Mouse (Mus musculus) neural tube, embryonic 13.5 days (tissue): ENCODE measurements at regions not wholly inside any gene's neighbourhood (a gene's known extent, or its start where the extent isn't known, plus 50 kb on each side); places are given as distances from the start of the nearest gene placed in this dataset.
A peak's percentile ranks its signal among the peaks of the same experiment; 100 is the strongest.

ENCODE experiments used
- ATAC-seq: fragments of 200-750 bp; cut with Nextera tagmentation; 2 replicates; pipeline ENCODE4 v1.8.0; 2017; ENCODE audit warnings: low read depth, mild to moderate bottlenecking, moderate TSS enrichment, moderate library complexity
- H3K27ac ChIP-seq: fragments of 300-500 bp; sonication (generic); replicated peaks from 2 replicates; pipeline ENCODE4 v1.5.1; 2015; ENCODE audit warnings: moderate library complexity, mild to moderate bottlenecking, inconsistent platforms
- H3K27me3 ChIP-seq: fragments of 300-500 bp; sonication (generic); 2 replicates; pipeline ENCODE4 v1.6.1; 2015; ENCODE audit warnings: mild to moderate bottlenecking, inconsistent platforms
- H3K36me3 ChIP-seq: fragments of 300-500 bp; sonication (generic); 2 replicates; pipeline ENCODE4 v1.6.1; 2015; ENCODE audit warnings: mild to moderate bottlenecking, inconsistent platforms
- H3K4me1 ChIP-seq: fragments of 300-500 bp; sonication (generic); replicated peaks from 2 replicates; pipeline ENCODE4 v1.6.1; 2015; ENCODE audit warnings: inconsistent platforms
- H3K4me2 ChIP-seq: fragments of 300-500 bp; sonication (generic); 2 replicates; pipeline ENCODE4 v1.6.1; 2015; ENCODE audit warnings: inconsistent platforms, mild to moderate bottlenecking, moderate library complexity
- H3K4me3 ChIP-seq: fragments of 300-500 bp; sonication (generic); 2 replicates; pipeline ENCODE4 v1.5.1; 2015; ENCODE audit warnings: mild to moderate bottlenecking, inconsistent platforms
- H3K9ac ChIP-seq: fragments of 300-500 bp; sonication (generic); 2 replicates; pipeline ENCODE4 v1.6.1; 2015; ENCODE audit warnings: moderate library complexity, mild to moderate bottlenecking, inconsistent platforms
- H3K9me3 ChIP-seq: fragments of 300-500 bp; sonication (generic); 2 replicates; pipeline ENCODE4 v1.6.1; 2016; ENCODE audit warnings: inconsistent platforms
- WGBS: fragments of 180-500 bp; shearing (Covaris S2); methylation state at CpG from one replicate; pipeline ENCODE4 v1.1.7; 2015; 5-methylcytosine and 5-hydroxymethylcytosine counted together

DNA sequence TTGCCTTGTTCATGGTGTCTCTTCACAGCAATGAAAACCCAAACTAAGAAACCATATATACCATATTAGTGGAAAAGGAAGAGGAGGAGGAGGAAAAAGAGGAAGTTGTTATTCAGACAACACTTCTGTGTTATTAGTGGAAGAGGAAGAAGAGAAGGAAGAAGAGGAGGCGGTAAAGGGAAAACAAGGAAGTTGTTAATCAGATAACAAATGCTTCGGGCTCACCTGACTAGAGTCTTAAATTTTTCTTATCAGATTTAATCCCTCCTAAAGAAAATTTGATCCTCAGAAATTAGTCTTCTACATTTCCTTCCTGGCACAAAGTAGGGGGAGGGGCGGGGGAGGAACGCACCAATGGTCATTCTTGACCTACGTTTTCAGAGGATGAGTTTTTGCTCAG is 101.8 kb upstream of the Fer start:
- 96% methylated on average over 5 of the region's 5 CpGs for WGBS
- H3K9me3 ChIP-seq = peaks cover 6% of the 10 kb centered on the region; the same call in 1 of the 2 replicates

GRCm38 (mm10) chr17:63771111-63771510 is 91.8 kb upstream of the Fer start:
- ATAC-seq = no peak
- Histone ChIP-seq H3K9me3 (no peaks in the 10 kb centered on the region), H3K4me2 (no peak overlapping the region), H3K27me3 (no peaks in the 10 kb centered on the region), H3K4me3 (no peak overlapping the region), H3K27ac (no peak overlapping the region), H3K9ac (no peak overlapping the region), H3K36me3 (no peaks in the 10 kb centered on the region), H3K4me1 (no peaks in the 10 kb centered on the region)
- WGBS = 82% methylated on average over 6 of the region's 6 CpGs

More for the DNA sequence above, 101.8 kb upstream of the Fer start:
- H3K27ac ChIP-seq = no peak overlapping the region
- no peak for ATAC-seq
- no peaks in the 10 kb centered on the region for H3K27me3 ChIP-seq
- H3K4me1 ChIP-seq = peaks cover 7% of the 10 kb centered on the region
- H3K36me3 ChIP-seq = no peaks in the 10 kb centered on the region
- H3K4me3 ChIP-seq = no peak overlapping the region
- no peak overlapping the region for H3K4me2 ChIP-seq
- no peak overlapping the region for H3K9ac ChIP-seq

DNA sequence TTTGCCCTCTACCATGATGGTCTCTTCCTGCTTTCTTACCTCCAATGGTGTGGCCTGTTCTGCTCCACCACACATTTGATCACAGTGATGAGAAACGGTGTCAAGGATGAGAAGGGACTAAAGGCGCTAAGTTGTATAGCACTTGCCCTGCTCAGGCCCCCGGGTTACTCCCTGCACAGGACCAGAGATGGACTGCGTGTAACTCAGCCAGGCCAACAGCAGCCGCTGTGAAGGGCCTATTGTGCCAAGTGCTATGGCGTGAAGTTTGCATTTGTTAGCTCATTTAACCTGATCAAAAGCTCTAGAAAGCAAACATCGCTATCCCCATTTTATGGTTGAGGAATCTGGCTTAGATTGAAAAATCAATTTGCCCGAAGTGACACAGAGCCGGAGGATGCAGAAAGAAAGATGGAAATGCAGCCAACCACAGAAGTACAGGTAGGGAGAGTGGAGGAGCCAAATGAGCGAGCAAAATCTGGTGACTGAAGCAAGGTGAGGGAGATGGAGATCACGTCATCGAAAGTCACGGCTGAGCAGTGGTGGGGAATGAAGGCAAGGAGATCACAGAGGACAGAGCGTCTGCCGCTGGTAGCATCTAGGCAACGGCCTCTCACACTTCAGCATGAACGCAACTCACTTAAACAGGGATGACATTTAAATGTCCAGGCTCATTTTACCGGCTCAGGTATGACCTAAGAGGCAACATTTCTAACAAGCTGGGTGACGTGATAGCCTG is 78.3 kb upstream of the Fer start:
- 58% methylated on average over 19 of the region's 19 CpGs for WGBS
- Histone ChIP-seq H3K9ac (no peak overlapping the region), H3K27ac (no peak overlapping the region)

DNA sequence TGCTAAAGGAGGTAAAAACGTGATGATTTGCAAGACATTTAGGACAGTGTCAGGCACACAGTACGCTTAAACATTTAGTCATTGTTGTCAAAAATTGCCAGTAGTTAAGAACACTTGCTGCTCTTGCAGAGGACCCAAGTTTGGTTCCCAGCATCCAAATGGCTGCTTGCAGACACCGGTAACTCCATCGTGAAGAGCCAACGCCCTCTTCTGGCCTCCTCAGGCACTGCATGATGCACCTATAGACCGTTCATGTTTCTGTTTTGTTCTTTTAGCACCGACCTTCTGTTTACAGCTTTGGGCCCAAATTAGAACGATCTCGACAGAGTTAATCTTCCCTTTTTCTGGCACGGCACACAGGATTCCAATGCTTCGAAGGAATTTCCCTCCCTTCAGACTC is 76.4 kb upstream of the Fer start:
- H3K27me3 ChIP-seq = no peaks in the 10 kb centered on the region
- WGBS = 84% methylated on average over 11 of the region's 11 CpGs
- no peak overlapping the region for H3K9ac ChIP-seq
- H3K4me2 ChIP-seq = no peak overlapping the region
- H3K4me3 ChIP-seq = no peak overlapping the region
- H3K36me3 ChIP-seq = no peaks in the 10 kb centered on the region
- no peak overlapping the region for H3K27ac ChIP-seq
- H3K4me1 ChIP-seq = peaks cover 7% of the 10 kb centered on the region; the same call in 1 of the 2 replicates
- no peaks in the 10 kb centered on the region for H3K9me3 ChIP-seq
- no peak for ATAC-seq

More for the DNA sequence above, 78.3 kb upstream of the Fer start:
- Histone ChIP-seq H3K4me1 (peaks cover 7% of the 10 kb centered on the region; the same call in 1 of the 2 replicates), H3K4me2 (no peak overlapping the region), H3K36me3 (no peaks in the 10 kb centered on the region), H3K4me3 (no peak overlapping the region), H3K9me3 (no peaks in the 10 kb centered on the region), H3K27me3 (no peaks in the 10 kb centered on the region)
- ATAC-seq = peak; percentile 43; the same call in 1 of the 2 replicates

DNA sequence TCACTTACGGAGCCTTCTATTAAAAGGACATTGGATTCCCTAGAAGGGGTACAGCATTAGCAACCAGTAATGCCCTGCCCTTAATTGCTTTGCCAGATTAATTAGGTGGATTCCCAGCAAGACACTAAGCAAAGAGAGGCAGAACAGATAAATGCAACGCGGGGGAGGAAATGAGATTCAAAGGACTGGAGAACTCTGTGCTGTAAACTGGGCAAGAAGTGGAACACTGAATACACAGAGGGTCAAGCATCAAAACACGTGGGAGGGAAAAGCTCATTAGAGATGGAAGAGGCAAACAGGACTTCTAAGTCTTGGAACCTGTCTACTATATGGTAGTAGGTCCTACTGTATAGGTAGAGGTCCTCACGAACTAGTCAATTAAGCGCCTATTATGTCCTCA is 68.5 kb upstream of the Fer start:
- no peaks in the 10 kb centered on the region for H3K9me3 ChIP-seq
- no peak overlapping the region for H3K9ac ChIP-seq
- H3K27me3 ChIP-seq = no peaks in the 10 kb centered on the region
- ATAC-seq = no peak
- 65% methylated on average over 6 of the region's 6 CpGs for WGBS
- no peak overlapping the region for H3K4me3 ChIP-seq
- no peaks in the 10 kb centered on the region for H3K4me1 ChIP-seq
- H3K36me3 ChIP-seq = no peaks in the 10 kb centered on the region
- H3K4me2 ChIP-seq = no peak overlapping the region
- H3K27ac ChIP-seq = no peak overlapping the region

- H3K36me3 ChIP-seq = no peaks in the 10 kb centered on the region
- no peak overlapping the region for H3K4me3 ChIP-seq
- no peak overlapping the region for H3K4me2 ChIP-seq
- H3K27ac ChIP-seq = no peak overlapping the region
- H3K9ac ChIP-seq = no peak overlapping the region
- WGBS = 92% methylated on average over 6 of the region's 6 CpGs
- H3K9me3 ChIP-seq = no peaks in the 10 kb centered on the region
- H3K4me1 ChIP-seq = no peaks in the 10 kb centered on the region
- no peak for ATAC-seq
- H3K27me3 ChIP-seq = no peaks in the 10 kb centered on the region
Observed at GRCm38 (mm10) chr17:63798381-63798780, 64.5 kb upstream of the Fer start.

- H3K9ac ChIP-seq = no peak overlapping the region
- WGBS = 84% methylated on average over 6 of the region's 6 CpGs
- H3K27me3 ChIP-seq = no peaks in the 10 kb centered on the region
- no peaks in the 10 kb centered on the region for H3K36me3 ChIP-seq
- no peak for ATAC-seq
- no peaks in the 10 kb centered on the region for H3K4me1 ChIP-seq
- H3K4me2 ChIP-seq = no peak overlapping the region
- H3K9me3 ChIP-seq = no peaks in the 10 kb centered on the region
- H3K27ac ChIP-seq = no peak overlapping the region
- H3K4me3 ChIP-seq = no peak overlapping the region
Observed at GRCm38 (mm10) chr17:63798961-63799531, 63.8 kb upstream of the Fer start.

- no peak overlapping the region for H3K4me2 ChIP-seq
- ATAC-seq = no peak
- no peaks in the 10 kb centered on the region for H3K36me3 ChIP-seq
- 91% methylated on average over 9 of the region's 9 CpGs for WGBS
- H3K4me1 ChIP-seq = no peaks in the 10 kb centered on the region
- no peak overlapping the region for H3K9ac ChIP-seq
- H3K4me3 ChIP-seq = no peak overlapping the region
- no peak overlapping the region for H3K27ac ChIP-seq
- H3K9me3 ChIP-seq = no peaks in the 10 kb centered on the region
- H3K27me3 ChIP-seq = no peaks in the 10 kb centered on the region
Observed at GRCm38 (mm10) chr17:63801411-63801810, 61.5 kb upstream of the Fer start.

DNA sequence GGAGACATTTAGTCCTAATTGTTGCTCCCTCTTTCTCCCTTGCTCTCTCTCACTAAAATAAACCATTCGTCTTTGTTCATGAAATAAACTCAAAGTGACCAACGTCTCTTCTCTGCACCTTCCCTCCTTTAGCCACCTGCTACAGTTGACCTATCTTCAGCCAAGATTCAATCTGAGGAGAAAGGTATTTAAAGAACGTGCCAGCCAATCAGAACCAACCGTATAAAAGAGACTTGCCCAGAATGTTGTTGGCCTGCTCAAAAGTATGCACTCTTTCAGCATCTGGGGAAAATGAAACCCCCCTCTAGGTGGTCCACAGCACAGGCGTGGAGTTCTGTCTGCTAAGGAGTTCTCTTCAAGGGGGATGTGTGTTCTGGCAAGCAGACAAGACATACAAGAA is 60.0 kb upstream of the Fer start:
- Histone ChIP-seq H3K27ac (no peak overlapping the region), H3K4me2 (no peak overlapping the region), H3K9ac (no peak overlapping the region), H3K4me1 (no peaks in the 10 kb centered on the region), H3K9me3 (no peaks in the 10 kb centered on the region), H3K27me3 (no peaks in the 10 kb centered on the region), H3K36me3 (no peaks in the 10 kb centered on the region), H3K4me3 (no peak overlapping the region)
- no peak for ATAC-seq
- WGBS = 79% methylated on average over 5 of the region's 5 CpGs

DNA sequence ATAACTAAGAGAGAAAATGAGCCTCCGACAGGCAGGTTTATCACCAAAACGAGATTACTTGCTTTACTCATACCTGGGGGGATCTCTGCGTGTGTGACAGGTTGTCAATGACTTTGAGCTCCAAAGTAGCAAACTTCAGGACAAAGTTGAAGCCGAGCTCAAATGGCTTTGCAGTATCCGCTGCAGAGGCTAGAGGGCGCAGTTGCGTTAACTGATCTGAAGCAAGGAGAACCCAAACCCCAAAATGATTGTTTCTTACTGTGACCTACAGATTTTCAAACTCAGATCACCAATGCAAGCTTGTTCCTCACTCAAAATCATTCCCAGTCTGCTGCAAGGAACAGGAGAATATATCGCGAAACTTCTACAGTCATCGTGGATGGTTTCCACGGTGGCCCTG is 59.3 kb upstream of the Fer start:
- H3K4me1 ChIP-seq = peaks cover 2% of the 10 kb centered on the region; the same call in 1 of the 2 replicates
- H3K9ac ChIP-seq = no peak overlapping the region
- WGBS = 29% methylated on average over 11 of the region's 11 CpGs
- no peaks in the 10 kb centered on the region for H3K27me3 ChIP-seq
- H3K36me3 ChIP-seq = no peaks in the 10 kb centered on the region
- H3K4me3 ChIP-seq = no peak overlapping the region
- no peaks in the 10 kb centered on the region for H3K9me3 ChIP-seq
- no peak overlapping the region for H3K27ac ChIP-seq
- no peak overlapping the region for H3K4me2 ChIP-seq
- no peak for ATAC-seq

DNA sequence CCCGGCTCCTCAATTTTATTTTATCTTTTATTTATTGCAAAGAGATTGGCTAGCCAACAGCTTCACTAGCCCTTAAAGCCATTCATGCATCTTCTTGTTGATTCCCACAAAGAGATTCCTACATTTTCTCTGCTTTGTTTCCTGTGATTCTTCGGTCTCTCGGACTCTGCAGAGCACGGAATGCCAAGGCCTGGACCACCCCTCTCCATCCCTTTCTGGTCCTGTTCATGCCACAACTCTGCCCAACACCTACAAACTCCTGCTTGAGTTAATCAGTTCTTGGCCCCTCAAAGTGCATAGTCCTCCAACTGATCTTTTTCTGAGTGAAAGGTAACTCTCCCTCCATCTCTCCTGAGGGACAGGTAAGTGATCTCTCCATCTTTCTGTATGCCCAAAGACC is 58.4 kb upstream of the Fer start:
- Histone ChIP-seq H3K27ac (no peak overlapping the region), H3K4me2 (no peak overlapping the region), H3K27me3 (no peaks in the 10 kb centered on the region), H3K4me3 (no peak overlapping the region), H3K9me3 (no peaks in the 10 kb centered on the region), H3K4me1 (peaks cover 5% of the 10 kb centered on the region; the same call in 1 of the 2 replicates), H3K36me3 (no peaks in the 10 kb centered on the region), H3K9ac (no peak overlapping the region)
- 92% methylated on average over 4 of the region's 4 CpGs for WGBS
- ATAC-seq = no peak

DNA sequence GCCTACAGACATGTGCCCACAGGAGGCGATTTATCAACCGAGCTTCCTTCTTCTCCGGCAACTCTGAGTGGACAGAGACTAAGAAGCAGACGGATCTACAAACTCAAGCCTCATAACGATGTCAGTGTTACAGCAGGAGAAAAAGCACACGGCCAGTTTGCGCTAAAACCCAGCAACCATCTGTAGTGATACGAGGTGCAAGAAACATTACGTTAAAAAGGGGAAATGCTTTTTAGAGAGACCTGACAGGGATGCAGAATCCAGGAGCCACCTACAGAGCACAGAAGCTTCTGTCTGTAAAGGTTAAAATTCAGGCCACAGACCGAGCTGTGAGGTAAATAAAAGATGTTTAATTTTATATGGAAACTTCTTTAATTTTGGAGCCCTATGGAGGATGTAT is 56.5 kb upstream of the Fer start:
- H3K4me3 ChIP-seq = no peak overlapping the region
- ATAC-seq = no peak
- no peak overlapping the region for H3K9ac ChIP-seq
- H3K9me3 ChIP-seq = no peaks in the 10 kb centered on the region
- H3K27ac ChIP-seq = no peak overlapping the region
- H3K4me2 ChIP-seq = no peak overlapping the region
- H3K4me1 ChIP-seq = peaks cover 5% of the 10 kb centered on the region
- no peaks in the 10 kb centered on the region for H3K27me3 ChIP-seq
- no peaks in the 10 kb centered on the region for H3K36me3 ChIP-seq
- WGBS = 90% methylated on average over 10 of the region's 10 CpGs
